Mouse (Mus musculus) bone marrow macrophage, adult 2 months (primary cell): ENCODE results near the gene Aqp9.

ENCODE experiments used
- CTCF ChIP-seq: IDR thresholded peaks from 2 replicates; pipeline ENCODE4 v1.5.1; 2012; ENCODE audit warnings: low read depth, mild to moderate bottlenecking, low read length, moderate library complexity
- POLR2A ChIP-seq: IDR thresholded peaks from 2 replicates; pipeline ENCODE4 v1.6.1; 2012; ENCODE audit warnings: mild to moderate bottlenecking, low read depth, low read length, borderline replicate concordance

- TF ChIP-seq POLR2A (no peak), CTCF (no peak)
Observed at GRCm38 (mm10) chr9:71174316-71174975, 6.0 kb upstream of the Aqp9 start.
